Mouse (Mus musculus): Measurements from ENCODE around the gene Efs. TPM values are rescaled to one million over a fixed set of nuclear protein-coding genes. Genes with fewer than 3 reads are reported as not detected.

The Efs gene
- polyA plus RNA-seq, 1 experiment = 9.9 TPM

DNA sequence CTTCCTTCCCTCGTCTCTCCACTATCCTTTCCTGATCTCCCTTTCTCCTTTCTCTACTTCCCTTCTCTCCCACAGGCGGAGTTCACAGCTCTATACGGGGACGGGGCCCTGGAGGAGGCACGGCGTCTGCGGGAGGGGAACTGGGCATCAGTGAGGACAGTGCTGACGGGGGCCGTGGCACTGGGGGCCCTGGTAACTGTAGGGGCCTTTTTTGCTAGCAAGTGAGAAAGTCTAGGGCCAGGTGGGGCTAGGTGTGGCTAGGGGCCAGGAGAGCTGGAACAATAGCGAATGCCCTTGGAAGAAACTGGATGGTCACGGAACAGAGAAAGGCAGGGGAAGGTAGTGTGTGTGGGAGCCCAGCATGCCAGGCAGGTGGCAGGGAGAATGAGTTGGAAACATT, 40.6 kb downstream of the Efs start:
- H3K27ac ChIP-seq (ENCODE audit: insufficient read depth, low read length) = no peak overlapping the region
- no peak overlapping the region for H3K4me3 ChIP-seq (replicated peaks; ENCODE audit: insufficient read depth, low read depth, low read length)
- no peak for DNase-seq
- peaks cover 7% of the 10 kb centered on the region; the same call in 1 of the 2 replicates for H3K4me1 ChIP-seq (ENCODE audit: control insufficient read depth, insufficient read depth, low read length)
- 82% methylated on average over 11 of the region's 11 CpGs for WGBS
- TF ChIP-seq CTCF (IDR thresholded peaks at IDR 0.05; ENCODE audit: borderline replicate concordance, insufficient read depth, low read depth, low read length) = no peak
- no peak for TF ChIP-seq POLR2A (IDR thresholded peaks at IDR 0.05; ENCODE audit: borderline replicate concordance, insufficient read depth, low read length)
- H3K27me3 ChIP-seq (ENCODE audit: control insufficient read depth, insufficient read depth, low read length) = no peaks in the 10 kb centered on the region

DNA sequence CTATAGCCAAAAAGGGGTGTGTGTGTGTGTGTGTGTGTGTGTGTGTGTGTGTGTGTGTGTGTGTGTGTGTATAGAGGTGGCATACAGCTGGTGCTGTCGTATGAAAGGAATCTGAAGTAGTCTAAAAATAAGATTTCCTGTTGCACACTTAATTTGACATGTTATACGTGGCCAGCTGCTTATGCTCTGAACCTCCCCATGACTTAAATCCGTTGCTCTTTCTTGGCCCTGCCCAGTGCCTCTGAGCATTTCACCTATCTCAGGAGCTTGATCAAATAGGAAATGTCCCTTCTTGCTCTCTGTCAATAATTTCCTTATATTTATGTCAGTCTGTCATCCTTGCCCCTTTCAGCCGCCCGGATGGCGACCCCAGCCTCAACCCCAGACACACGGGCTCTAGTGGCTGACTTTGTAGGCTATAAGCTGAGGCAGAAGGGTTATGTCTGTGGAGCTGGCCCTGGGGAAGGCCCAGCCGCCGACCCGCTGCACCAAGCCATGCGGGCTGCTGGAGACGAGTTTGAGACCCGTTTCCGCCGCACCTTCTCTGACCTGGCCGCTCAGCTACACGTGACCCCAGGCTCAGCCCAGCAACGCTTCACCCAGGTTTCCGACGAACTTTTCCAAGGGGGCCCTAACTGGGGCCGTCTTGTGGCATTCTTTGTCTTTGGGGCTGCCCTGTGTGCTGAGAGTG, 41.8 kb downstream of the Efs start:
- TF ChIP-seq POLR2A (IDR thresholded peaks at IDR 0.05; ENCODE audit: borderline replicate concordance, insufficient read depth, low read length) = no peak
- TF ChIP-seq CTCF (IDR thresholded peaks at IDR 0.05; ENCODE audit: borderline replicate concordance, insufficient read depth, low read depth, low read length) = no peak
- 25% methylated on average over 21 of the region's 21 CpGs for WGBS
- Histone ChIP-seq H3K4me1 (ENCODE audit: control insufficient read depth, insufficient read depth, low read length) (peaks cover 7% of the 10 kb centered on the region; the same call in 1 of the 2 replicates), H3K27ac (ENCODE audit: insufficient read depth, low read length) (peak overlapping the region; percentile 72), H3K27me3 (ENCODE audit: control insufficient read depth, insufficient read depth, low read length) (no peaks in the 10 kb centered on the region), H3K4me3 (replicated peaks; ENCODE audit: insufficient read depth, low read depth, low read length) (peak overlapping the region; percentile 89)
- no peak for DNase-seq

GRCm38 (mm10) chr14:54883154-54884021, 42.5 kb downstream of the Efs start, which contains the start of the genes Bcl2l2 and Gm20521:
Gene Bcl2l2 (plus strand): TSS chr14:54883377.
Gene Gm20521 (plus strand): TSS chr14:54883441.
- peak within 1 kb of the TSS; percentile 89 for H3K4me3 ChIP-seq (replicated peaks; ENCODE audit: insufficient read depth, low read depth, low read length)
- H3K4me1 ChIP-seq (ENCODE audit: control insufficient read depth, insufficient read depth, low read length) = peaks cover 7% of the 10 kb centered on the region; the same call in 1 of the 2 replicates
- peak within 1 kb of the TSS; percentile 86 for H3K27ac ChIP-seq (ENCODE audit: insufficient read depth, low read length)
- DNase-seq = peak; percentile 83 to 87
- no peaks in the 10 kb centered on the region for H3K27me3 ChIP-seq (ENCODE audit: control insufficient read depth, insufficient read depth, low read length)
- TF ChIP-seq CTCF (IDR thresholded peaks at IDR 0.05; ENCODE audit: borderline replicate concordance, insufficient read depth, low read depth, low read length) (no peak), POLR2A (IDR thresholded peaks at IDR 0.05; ENCODE audit: borderline replicate concordance, insufficient read depth, low read length) (peak; percentile 77; the same call in 1 of the 2 replicates)
- under 1% methylated on average over 26 of the region's 27 CpGs for WGBS

- WGBS = 1% methylated on average over 61 of the region's 61 CpGs
- Histone ChIP-seq H3K27me3 (ENCODE audit: control insufficient read depth, insufficient read depth, low read length) (no peaks in the 10 kb centered on the region), H3K4me3 (replicated peaks; ENCODE audit: insufficient read depth, low read depth, low read length) (peak within 1 kb of the TSS; percentile 81), H3K27ac (ENCODE audit: insufficient read depth, low read length) (peak within 1 kb of the TSS; percentile 96), H3K4me1 (ENCODE audit: control insufficient read depth, insufficient read depth, low read length) (no peaks in the 10 kb centered on the region)
- TF ChIP-seq POLR2A (IDR thresholded peaks at IDR 0.05; ENCODE audit: borderline replicate concordance, insufficient read depth, low read length) (0 out of 2 replicates have a peak, but pooled peaks have one; percentile 35), CTCF (IDR thresholded peaks at IDR 0.05; ENCODE audit: borderline replicate concordance, insufficient read depth, low read depth, low read length) (no peak)
- peak; percentile 80 to 85 for DNase-seq
Measured at GRCm38 (mm10) chr14:54877048-54877715, 48.7 kb downstream of the Efs start, which contains the start of gene Ppp1r3e. Gene Ppp1r3e (minus strand): TSS chr14:54877550.

DNA sequence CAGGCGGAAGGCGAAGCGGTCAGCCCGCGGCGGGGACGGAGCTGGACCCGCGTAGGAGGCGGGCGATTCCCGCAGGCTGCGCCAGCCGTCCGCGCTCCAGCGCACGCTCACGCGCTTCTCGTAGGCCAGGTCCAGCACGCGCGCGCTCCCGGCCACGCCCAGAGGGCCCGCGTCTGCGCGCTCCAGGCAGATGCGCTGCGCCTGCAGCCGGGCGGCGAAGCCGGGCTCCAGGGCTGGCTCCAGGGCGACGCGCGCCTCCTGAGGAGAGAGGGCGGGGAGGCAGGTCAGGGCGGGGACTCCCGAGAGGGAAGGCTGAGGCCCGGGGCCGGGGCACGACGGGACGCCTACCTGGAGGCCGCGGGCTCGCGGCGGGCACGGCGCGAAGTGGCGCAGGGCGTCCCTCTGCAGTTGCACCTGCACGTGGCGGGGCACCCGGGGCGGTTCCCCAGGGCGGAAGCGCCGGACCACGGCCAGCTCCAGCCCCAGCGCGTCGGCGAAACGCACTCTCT, 49.3 kb downstream of the Efs start:
- TF ChIP-seq CTCF (IDR thresholded peaks at IDR 0.05; ENCODE audit: borderline replicate concordance, insufficient read depth, low read depth, low read length) (no peak), POLR2A (IDR thresholded peaks at IDR 0.05; ENCODE audit: borderline replicate concordance, insufficient read depth, low read length) (peak; percentile 96)
- peak; percentile 95 to 96 for DNase-seq
- H3K4me1 ChIP-seq (ENCODE audit: control insufficient read depth, insufficient read depth, low read length) = no peaks in the 10 kb centered on the region
- peak overlapping the region; percentile 81 for H3K4me3 ChIP-seq (replicated peaks; ENCODE audit: insufficient read depth, low read depth, low read length)
- H3K27ac ChIP-seq (ENCODE audit: insufficient read depth, low read length) = peak overlapping the region; percentile 96
- no peaks in the 10 kb centered on the region for H3K27me3 ChIP-seq (ENCODE audit: control insufficient read depth, insufficient read depth, low read length)
- WGBS = under 1% methylated on average over 69 of the region's 72 CpGs

- no peak for DNase-seq
- Histone ChIP-seq H3K4me1 (ENCODE audit: control insufficient read depth, insufficient read depth, low read length) (no peaks in the 10 kb centered on the region), H3K27ac (ENCODE audit: insufficient read depth, low read length) (peak overlapping the region; percentile 96), H3K27me3 (ENCODE audit: control insufficient read depth, insufficient read depth, low read length) (no peaks in the 10 kb centered on the region), H3K4me3 (replicated peaks; ENCODE audit: insufficient read depth, low read depth, low read length) (peak overlapping the region; percentile 81)
- TF ChIP-seq CTCF (IDR thresholded peaks at IDR 0.05; ENCODE audit: borderline replicate concordance, insufficient read depth, low read depth, low read length) = no peak
- no peak for TF ChIP-seq POLR2A (IDR thresholded peaks at IDR 0.05; ENCODE audit: borderline replicate concordance, insufficient read depth, low read length)
- 1% methylated on average over 36 of the region's 36 CpGs for WGBS
Measured at GRCm38 (mm10) chr14:54875844-54876538, 49.9 kb downstream of the Efs start.
